Mouse (Mus musculus) lung, postnatal 0 days (tissue): ENCODE results near the gene Lrrc18. TPM values are rescaled to one million over a fixed set of nuclear protein-coding genes. Genes with fewer than 3 reads are reported as not detected.

ENCODE experiments used
- ATAC-seq: fragments of 200-750 bp; cut with Nextera tagmentation; 2 replicates; pipeline ENCODE4 v1.8.0; 2017; ENCODE audit warnings: moderate library complexity
- DNase-seq: peaks from one replicate; pipeline ENCODE4 v3.0.0-alpha.2; 2016; ENCODE audit warnings: low spot score
- H3K27ac ChIP-seq: fragments of 300-500 bp; sonication (generic); 2 replicates; pipeline ENCODE4 v1.5.1; 2014; ENCODE audit warnings: antibody characterized with exemption, mild to moderate bottlenecking, low read length, mixed read lengths
- H3K27me3 ChIP-seq: fragments of 300-500 bp; sonication (generic); replicated peaks from 2 replicates; pipeline ENCODE4 v1.6.1; 2014; ENCODE audit warnings: low read length, mixed read lengths; ENCODE audit not compliant: insufficient read depth
- H3K36me3 ChIP-seq: fragments of 300-500 bp; sonication (generic); 2 replicates; pipeline ENCODE4 v1.6.1; 2014; ENCODE audit warnings: low read length, mixed read lengths; ENCODE audit not compliant: insufficient read depth
- H3K4me1 ChIP-seq: fragments of 300-500 bp; sonication (generic); 2 replicates; pipeline ENCODE4 v1.6.1; 2014; ENCODE audit warnings: antibody characterized with exemption, low read depth, low read length, mixed read lengths; ENCODE audit not compliant: insufficient read depth
- H3K4me2 ChIP-seq: fragments of 300-500 bp; sonication (generic); replicated peaks from 2 replicates; pipeline ENCODE4 v1.6.1; 2014; ENCODE audit warnings: low read depth, mild to moderate bottlenecking, low read length, moderate library complexity, mixed read lengths
- H3K4me3 ChIP-seq: fragments of 300-500 bp; sonication (generic); 2 replicates; pipeline ENCODE4 v1.5.1; 2014; ENCODE audit warnings: low read depth, low read length
- H3K9ac ChIP-seq: fragments of 300-500 bp; sonication (generic); replicated peaks from 2 replicates; pipeline ENCODE4 v1.6.1; 2014; ENCODE audit warnings: low read depth, mild to moderate bottlenecking
- H3K9me3 ChIP-seq: fragments of 300-500 bp; sonication (generic); 2 replicates; pipeline ENCODE4 v1.6.1; 2016; ENCODE audit warnings: low read length, mixed read lengths
- CTCF ChIP-seq: IDR thresholded peaks from 2 replicates; pipeline ENCODE4 v1.5.1; 2016; ENCODE audit warnings: antibody characterized with exemption, mild to moderate bottlenecking
- EP300 ChIP-seq: IDR thresholded peaks from 2 replicates; pipeline ENCODE4 v1.6.1; 2016; ENCODE audit warnings: antibody characterized with exemption, mild to moderate bottlenecking, control low read depth
- WGBS: fragments of 180-500 bp; shearing (Covaris S2); extraction: QIAGEN DNeasy Blood & Tissue Kit; methylation state at CpG from one replicate; pipeline ENCODE4 v1.1.7; 2014; 5-methylcytosine and 5-hydroxymethylcytosine counted together
- polyA plus RNA-seq: library from polyadenylated mRNA; unstranded; fragments of >200 nt; fragmentation: Nextera tagmentation; extraction: Ambion mirVana; gene quantifications from 2 replicates; pipeline ENCODE4 v1.2.1, GENCODE M21; 2015

Lrrc18 gene
- polyA plus RNA-seq, 1 experiment from 2014 or later: 1.4 TPM

GRCm38 (mm10) chr14:33062996-33063395 is 71.8 kb downstream of the Lrrc18 start:
- 80% methylated on average over 5 of the region's 5 CpGs for WGBS
- Histone ChIP-seq H3K4me3 (no peak overlapping the region), H3K9me3 (no peaks in the 10 kb centered on the region), H3K9ac (no peak overlapping the region), H3K4me1 (no peaks in the 10 kb centered on the region), H3K27me3 (no peaks in the 10 kb centered on the region), H3K4me2 (no peak overlapping the region), H3K36me3 (no peaks in the 10 kb centered on the region), H3K27ac (no peak overlapping the region)
- ATAC-seq (no peak), DNase-seq (no peak)
- no peak for TF ChIP-seq EP300
- TF ChIP-seq CTCF: no peak

Other genes with a start within 250 kb of the Lrrc18 start
- 2.4 and 5.2 TPM in 2 replicates for gene Tmem273, start 205.4 kb upstream of the Lrrc18 start, polyA plus RNA-seq
- gene Fam170b, start 157.4 kb upstream of the Lrrc18 start, polyA plus RNA-seq: 0.08 and 0.14 TPM in 2 replicates
- gene Vstm4, start 134.6 kb upstream of the Lrrc18 start, polyA plus RNA-seq: 59.5 and 63.6 TPM in 2 replicates
- gene Wdfy4, start 194.1 kb downstream of the Lrrc18 start, polyA plus RNA-seq: 0.90 and 0.98 TPM in 2 replicates
- 29.5 and 30.2 TPM in 2 replicates for gene Arhgap22, start 222.6 kb downstream of the Lrrc18 start, polyA plus RNA-seq